Mouse (Mus musculus): ENCODE data around the gene Cdr2.
"Not testable (repeated sequence)": the region's sequence is repeated elsewhere in the genome, so short reads cannot be mapped to it uniquely, and the experiment has no call there.

Cdr2 gene

GRCm38 (mm10) chr7:120982200-120982841, at the start of gene Cdr2, which contains the start of gene Mfsd13b:
Gene Cdr2, minus strand, starts transcription at chr7:120982312.
Gene Mfsd13b, plus strand, starts transcription at chr7:120982509.
- peak; percentile 90 for DNase-seq (ENCODE audit: extremely low read depth, insufficient read length, low spot score)

- not testable (repeated sequence) for DNase-seq (ENCODE audit: extremely low read depth, insufficient read length, low spot score)
Measured at GRCm38 (mm10) chr7:121029947-121030346, 47.8 kb upstream of the Cdr2 start.

- no peak for DNase-seq (ENCODE audit: extremely low read depth, insufficient read length, low spot score)
Measured at GRCm38 (mm10) chr7:121026300-121026699, 44.2 kb upstream of the Cdr2 start.

- no peak for DNase-seq (ENCODE audit: extremely low read depth, insufficient read length, low spot score)
Measured at GRCm38 (mm10) chr7:121025221-121026008, 43.3 kb upstream of the Cdr2 start.

- DNase-seq (ENCODE audit: extremely low read depth, insufficient read length, low spot score): no peak
Measured at GRCm38 (mm10) chr7:121020277-121020676, 38.2 kb upstream of the Cdr2 start.

- DNase-seq (ENCODE audit: extremely low read depth, insufficient read length, low spot score): no peak
Measured at GRCm38 (mm10) chr7:121018778-121019177, 36.7 kb upstream of the Cdr2 start.

- no peak for DNase-seq (ENCODE audit: extremely low read depth, insufficient read length, low spot score)
Measured at GRCm38 (mm10) chr7:121014486-121014885, 32.4 kb upstream of the Cdr2 start.

GRCm38 (mm10) chr7:121011794-121012689, 29.9 kb upstream of the Cdr2 start:
- no peak for DNase-seq (ENCODE audit: extremely low read depth, insufficient read length, low spot score)

GRCm38 (mm10) chr7:121003793-121004418, 21.8 kb upstream of the Cdr2 start:
- no peak for DNase-seq (ENCODE audit: extremely low read depth, insufficient read length, low spot score)

- DNase-seq (ENCODE audit: extremely low read depth, insufficient read length, low spot score): no peak
Measured at GRCm38 (mm10) chr7:121002407-121002928, 20.4 kb upstream of the Cdr2 start.

- no peak for DNase-seq (ENCODE audit: extremely low read depth, insufficient read length, low spot score)
Measured at GRCm38 (mm10) chr7:121001879-121002278, 19.8 kb upstream of the Cdr2 start.

GRCm38 (mm10) chr7:121000065-121000822, 18.1 kb upstream of the Cdr2 start:
- DNase-seq (ENCODE audit: extremely low read depth, insufficient read length, low spot score): no peak

GRCm38 (mm10) chr7:120999021-120999530, 17.0 kb upstream of the Cdr2 start:
- no peak for DNase-seq (ENCODE audit: extremely low read depth, insufficient read length, low spot score)

GRCm38 (mm10) chr7:120991191-120991590, 9.1 kb upstream of the Cdr2 start:
- no peak for DNase-seq (ENCODE audit: extremely low read depth, insufficient read length, low spot score)

- DNase-seq (ENCODE audit: extremely low read depth, insufficient read length, low spot score): no peak
Measured at GRCm38 (mm10) chr7:120982968-120983367, 856 bp upstream of the Cdr2 start.

GRCm38 (mm10) chr7:120980931-120981924, 884 bp downstream of the Cdr2 start:
- DNase-seq (ENCODE audit: extremely low read depth, insufficient read length, low spot score): peak; percentile 81

- no peak for DNase-seq (ENCODE audit: extremely low read depth, insufficient read length, low spot score)
Measured at GRCm38 (mm10) chr7:120980041-120980440, 2.1 kb downstream of the Cdr2 start.

GRCm38 (mm10) chr7:120977063-120977462, 5.0 kb downstream of the Cdr2 start:
- DNase-seq (ENCODE audit: extremely low read depth, insufficient read length, low spot score): no peak
